Mouse (Mus musculus) MEL (cell line): ENCODE measurements around the gene Gigyf1.

Source experiments
- CHD1 ChIP-seq: IDR thresholded peaks from 2 replicates; pipeline ENCODE4 v1.6.1; 2012; ENCODE audit warnings: low read depth, mild to moderate bottlenecking, inconsistent platforms, low read length, improper control_type of control experiment
- CHD2 ChIP-seq: IDR thresholded peaks from 2 replicates; pipeline ENCODE4 v1.6.1; 2011; ENCODE audit warnings: low read length, improper control_type of control experiment
- CTCF ChIP-seq, 3 experiments: IDR thresholded peaks in 2 of 3; conservative IDR thresholded peaks in 1 of 3; 2 replicates each; pipeline ENCODE4 v1.5.1; 2011 to 2012; ENCODE audit warnings: low read length in 3 of 3, low read depth in 2 of 3, mild to moderate bottlenecking in 2 of 3, improper control_type of control experiment in 1 of 3, inconsistent platforms in 1 of 3, mixed read lengths in 1 of 3, moderate library complexity in 1 of 3; ENCODE audit not compliant: control insufficient read depth in 1 of 3, insufficient read depth in 1 of 3, poor library complexity in 1 of 3, severe bottlenecking in 1 of 3
- E2F4 ChIP-seq: IDR thresholded peaks from 2 replicates; pipeline ENCODE4 v1.6.1; 2011; ENCODE audit warnings: low read depth, low read length, improper control_type of control experiment, borderline replicate concordance
- EP300 ChIP-seq, 2 experiments: IDR thresholded peaks; 2 replicates each; pipeline ENCODE4 v1.6.1; 2011; ENCODE audit warnings: improper control_type of control experiment in 2 of 2, low read length in 2 of 2, low read depth in 1 of 2, mild to moderate bottlenecking in 1 of 2
- KAT2A ChIP-seq: conservative IDR thresholded peaks from 2 replicates; pipeline ENCODE4 v1.6.1; 2012; ENCODE audit warnings: low read depth, low read length, improper control_type of control experiment, inconsistent platforms
- MEF2A ChIP-seq: IDR thresholded peaks from 2 replicates; pipeline ENCODE4 v1.6.1; 2014; ENCODE audit warnings: low read depth, mild to moderate bottlenecking, inconsistent platforms, low read length, improper control_type of control experiment; ENCODE audit not compliant: poor library complexity, insufficient replicate concordance, severe bottlenecking; ENCODE audit errors: extremely low read depth
- POLR2A ChIP-seq, 2 experiments: IDR thresholded peaks; 2 replicates each; pipeline ENCODE4 v1.6.1; 2011 to 2012; ENCODE audit warnings: low read length in 2 of 2, mild to moderate bottlenecking in 2 of 2, control low read depth in 1 of 2, improper control_type of control experiment in 1 of 2, low read depth in 1 of 2, moderate library complexity in 1 of 2; ENCODE audit not compliant: control insufficient read depth in 1 of 2, insufficient read depth in 1 of 2, poor library complexity in 1 of 2
- SMC3 ChIP-seq: IDR thresholded peaks from 2 replicates; pipeline ENCODE4 v1.6.1; 2011; ENCODE audit warnings: low read depth, low read length, improper control_type of control experiment
- TCF12 ChIP-seq: IDR thresholded peaks from 2 replicates; pipeline ENCODE4 v1.6.1; 2014; ENCODE audit warnings: low read depth, mild to moderate bottlenecking, inconsistent platforms, low read length, improper control_type of control experiment, moderate library complexity

DNA sequence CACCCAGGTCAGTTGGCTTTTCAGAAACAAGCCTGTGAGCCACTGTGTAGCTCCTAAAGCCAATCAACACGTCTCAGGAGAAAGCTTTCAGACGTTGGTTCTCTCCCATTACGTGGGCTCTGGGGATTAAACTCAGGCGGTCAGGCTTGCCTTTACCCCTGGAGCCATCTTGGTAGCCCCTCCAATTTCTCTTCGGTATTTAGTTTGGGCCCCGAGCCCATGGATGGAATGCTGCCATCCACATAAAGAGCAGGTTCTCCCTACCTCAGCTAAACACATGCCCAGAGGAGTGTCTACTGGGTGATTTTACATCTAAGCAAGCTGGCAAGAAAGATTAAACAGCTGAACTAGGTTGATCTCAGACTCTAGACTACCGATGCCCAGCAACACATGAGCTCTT, 18.2 kb upstream of the Gigyf1 start:
- no peak for TF ChIP-seq KAT2A
- TF ChIP-seq CHD1 = no peak
- no peak for TF ChIP-seq CTCF (IDR thresholded peaks at IDR 0.05 in 2 of 3, conservative IDR thresholded peaks at IDR 0.05 in 1 of 3; ENCODE audit: control insufficient read depth in 1 of 3, insufficient read depth in 1 of 3, low read depth in 2 of 3, low read length in 3 of 3, poor library complexity in 1 of 3, severe bottlenecking in 1 of 3)
- no peak for TF ChIP-seq MEF2A
- no peak for TF ChIP-seq SMC3
- TF ChIP-seq EP300 (IDR thresholded peaks at IDR 0.05; ENCODE audit: low read depth in 1 of 2, low read length in 2 of 2) = no peak
- TF ChIP-seq TCF12 = no peak
- TF ChIP-seq POLR2A (IDR thresholded peaks at IDR 0.05; ENCODE audit: control insufficient read depth in 1 of 2, insufficient read depth in 1 of 2, low read depth in 1 of 2, low read length in 2 of 2, poor library complexity in 1 of 2) = 0 out of 4 replicates have a peak, but pooled peaks of 1 of the 2 experiments have one; percentile 4
- TF ChIP-seq CHD2 = no peak
- no peak for TF ChIP-seq E2F4
